Mouse (Mus musculus): Measurements from ENCODE around the gene Tchp. TPM values are rescaled to one million over a fixed set of nuclear protein-coding genes. Genes with fewer than 3 reads are reported as not detected.

Tchp gene
- polyA plus RNA-seq, 1 experiment from 2014 or later = 12.0 TPM

DNA sequence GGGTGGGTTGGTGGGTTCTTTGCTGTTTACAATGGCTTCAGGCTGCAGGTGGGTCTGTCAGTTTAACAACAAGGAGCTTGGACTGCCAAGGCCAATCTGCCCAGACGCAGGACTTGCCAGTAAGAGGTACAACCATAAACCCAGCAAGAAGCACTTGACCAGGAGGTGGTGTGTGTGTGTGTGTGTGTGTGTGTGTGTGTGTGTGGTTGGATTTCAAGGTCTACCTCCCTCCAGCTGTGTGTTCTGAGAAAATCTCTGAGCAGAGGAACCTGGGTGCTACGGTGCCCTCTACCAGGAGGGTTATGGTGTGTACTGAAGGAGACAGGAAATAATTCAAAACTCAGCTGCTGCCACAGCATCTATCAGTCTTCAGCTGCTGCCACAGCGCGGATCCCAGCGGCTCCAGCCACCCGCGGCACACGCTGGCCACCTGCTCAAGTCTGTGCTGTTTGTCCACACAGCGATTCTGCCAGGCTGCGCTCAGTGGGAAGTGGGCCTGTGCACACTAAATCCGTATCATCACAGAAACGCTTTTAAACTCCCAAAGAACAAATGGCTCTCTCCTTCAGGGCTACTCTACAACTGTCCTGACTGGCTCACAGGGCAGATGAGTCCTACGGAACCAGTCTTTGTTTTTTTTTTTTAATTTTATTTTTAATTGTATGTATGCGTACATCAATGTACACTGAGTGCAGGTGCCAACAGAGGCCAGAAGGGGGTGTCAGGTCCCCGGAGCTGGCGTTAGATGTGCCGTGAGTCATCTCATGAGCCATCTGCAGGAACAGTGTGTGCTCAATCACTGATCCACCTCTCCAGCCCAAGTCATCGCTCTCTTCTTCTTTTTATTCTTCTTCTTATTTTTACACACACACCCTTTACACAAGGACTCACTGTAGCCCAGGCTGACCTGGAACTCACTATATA, 57.5 kb downstream of the Tchp start:
- no peak for ATAC-seq (replicated peaks; ENCODE audit: insufficient number of reproducible peaks, low FRiP score, low TSS enrichment, low read depth)
- H3K4me3 ChIP-seq (ENCODE audit: low read depth, low read length) = no peak overlapping the region
- H3K4me2 ChIP-seq (ENCODE audit: low read depth, low read length) = no peak overlapping the region
- no peak overlapping the region for H3K9ac ChIP-seq (replicated peaks; ENCODE audit: low read length)
- H3K9me3 ChIP-seq (replicated peaks; ENCODE audit: control insufficient read depth, low read length) = no peaks in the 10 kb centered on the region
- DNase-seq (ENCODE audit: low spot score) = no peak
- H3K27ac ChIP-seq (replicated peaks; ENCODE audit: low read depth, low read length) = no peak overlapping the region
- no peaks in the 10 kb centered on the region for H3K36me3 ChIP-seq (replicated peaks; ENCODE audit: control insufficient read depth, insufficient read depth, low read depth, low read length)
- no peaks in the 10 kb centered on the region for H3K4me1 ChIP-seq (ENCODE audit: control insufficient read depth, insufficient read depth, low read length)
- whole genome bisulfite sequencing = 89% methylated on average over 18 of the region's 18 CpGs
- H3K27me3 ChIP-seq (ENCODE audit: control insufficient read depth, insufficient read depth, low read length) = no peaks in the 10 kb centered on the region

DNA sequence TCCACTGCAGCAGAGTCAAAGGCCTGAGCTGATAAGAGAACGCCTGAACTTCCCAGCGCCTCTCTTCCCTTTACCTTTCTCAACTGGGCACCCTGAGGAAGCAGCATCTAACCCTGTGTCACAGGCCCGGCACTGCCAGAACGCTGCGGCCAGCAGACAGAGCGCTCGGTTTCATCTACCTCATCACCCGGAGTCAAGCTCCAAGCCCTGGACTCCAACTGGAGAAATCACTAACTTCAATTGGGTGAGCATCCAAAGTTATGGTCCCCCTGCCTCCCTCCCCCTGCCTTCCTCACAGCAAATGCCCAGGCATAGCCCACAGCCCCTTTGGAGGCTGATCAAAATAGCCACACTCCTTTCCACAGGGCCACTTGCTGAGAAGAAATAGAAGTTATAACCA, 59.1 kb downstream of the Tchp start:
- no peaks in the 10 kb centered on the region for H3K4me1 ChIP-seq (ENCODE audit: control insufficient read depth, insufficient read depth, low read length)
- WGBS = 94% methylated on average over 8 of the region's 8 CpGs
- H3K27me3 ChIP-seq (ENCODE audit: control insufficient read depth, insufficient read depth, low read length) = no peaks in the 10 kb centered on the region
- no peak overlapping the region for H3K4me3 ChIP-seq (ENCODE audit: low read depth, low read length)
- H3K4me2 ChIP-seq (ENCODE audit: low read depth, low read length) = no peak overlapping the region
- no peak overlapping the region for H3K9ac ChIP-seq (replicated peaks; ENCODE audit: low read length)
- ATAC-seq (replicated peaks; ENCODE audit: insufficient number of reproducible peaks, low FRiP score, low TSS enrichment, low read depth) (no peak), DNase-seq (ENCODE audit: low spot score) (no peak)
- H3K27ac ChIP-seq (replicated peaks; ENCODE audit: low read depth, low read length) = no peak overlapping the region
- no peaks in the 10 kb centered on the region for H3K9me3 ChIP-seq (replicated peaks; ENCODE audit: control insufficient read depth, low read length)
- no peaks in the 10 kb centered on the region for H3K36me3 ChIP-seq (replicated peaks; ENCODE audit: control insufficient read depth, insufficient read depth, low read depth, low read length)

DNA sequence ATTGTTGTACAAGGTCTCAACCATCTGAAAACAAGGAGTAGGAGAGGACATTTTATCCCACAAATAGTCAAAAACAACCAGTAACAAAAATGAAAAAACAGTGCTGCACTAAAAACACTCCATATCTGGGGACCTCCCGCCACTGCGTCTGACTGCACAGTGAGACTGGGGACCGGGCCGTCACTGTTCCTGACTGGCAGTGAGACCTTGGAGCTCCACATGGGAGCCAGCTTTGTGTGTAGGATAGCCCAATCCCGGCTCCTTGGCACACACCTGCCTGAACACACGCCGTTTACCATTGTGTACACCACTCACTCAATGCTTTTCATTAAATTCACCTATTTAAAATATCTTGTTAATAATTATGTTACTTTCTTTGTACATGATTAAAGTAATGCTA, 59.6 kb downstream of the Tchp start:
- H3K27me3 ChIP-seq (ENCODE audit: control insufficient read depth, insufficient read depth, low read length) = no peaks in the 10 kb centered on the region
- DNase-seq (ENCODE audit: low spot score) (no peak), ATAC-seq (replicated peaks; ENCODE audit: insufficient number of reproducible peaks, low FRiP score, low TSS enrichment, low read depth) (no peak)
- no peaks in the 10 kb centered on the region for H3K9me3 ChIP-seq (replicated peaks; ENCODE audit: control insufficient read depth, low read length)
- 94% methylated on average over 7 of the region's 7 CpGs for WGBS
- no peaks in the 10 kb centered on the region for H3K4me1 ChIP-seq (ENCODE audit: control insufficient read depth, insufficient read depth, low read length)
- H3K4me2 ChIP-seq (ENCODE audit: low read depth, low read length) = no peak overlapping the region
- H3K36me3 ChIP-seq (replicated peaks; ENCODE audit: control insufficient read depth, insufficient read depth, low read depth, low read length) = no peaks in the 10 kb centered on the region
- H3K9ac ChIP-seq (replicated peaks; ENCODE audit: low read length) = no peak overlapping the region
- no peak overlapping the region for H3K4me3 ChIP-seq (ENCODE audit: low read depth, low read length)
- H3K27ac ChIP-seq (replicated peaks; ENCODE audit: low read depth, low read length) = no peak overlapping the region

DNA sequence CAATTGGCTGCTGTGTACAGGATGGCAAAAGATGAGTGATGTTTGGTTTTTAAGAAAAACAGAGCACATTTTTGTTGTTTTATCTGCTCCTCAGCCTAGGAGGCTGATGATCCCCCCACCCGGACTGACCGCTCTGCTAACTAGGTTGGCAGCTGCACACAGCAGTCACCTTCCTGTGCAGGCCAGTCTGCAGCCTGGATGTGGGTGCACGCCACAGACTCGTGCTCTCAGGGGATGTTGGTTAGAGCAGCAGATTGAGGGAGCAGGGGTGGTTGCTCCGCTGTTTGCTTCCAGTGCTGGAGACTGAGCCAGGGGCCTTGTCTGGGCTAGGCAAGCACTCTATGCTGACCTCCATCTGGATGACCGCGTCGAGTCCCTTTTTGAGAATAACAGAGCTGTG, 62.2 kb downstream of the Tchp start:
- H3K27me3 ChIP-seq (ENCODE audit: control insufficient read depth, insufficient read depth, low read length) = no peaks in the 10 kb centered on the region
- no peak overlapping the region for H3K9ac ChIP-seq (replicated peaks; ENCODE audit: low read length)
- no peaks in the 10 kb centered on the region for H3K36me3 ChIP-seq (replicated peaks; ENCODE audit: control insufficient read depth, insufficient read depth, low read depth, low read length)
- H3K27ac ChIP-seq (replicated peaks; ENCODE audit: low read depth, low read length) = no peak overlapping the region
- ATAC-seq (replicated peaks; ENCODE audit: insufficient number of reproducible peaks, low FRiP score, low TSS enrichment, low read depth) (no peak), DNase-seq (ENCODE audit: low spot score) (no peak)
- WGBS = 89% methylated on average over 8 of the region's 8 CpGs
- H3K4me3 ChIP-seq (ENCODE audit: low read depth, low read length) = no peak overlapping the region
- H3K9me3 ChIP-seq (replicated peaks; ENCODE audit: control insufficient read depth, low read length) = no peaks in the 10 kb centered on the region
- H3K4me1 ChIP-seq (ENCODE audit: control insufficient read depth, insufficient read depth, low read length) = no peaks in the 10 kb centered on the region
- no peak overlapping the region for H3K4me2 ChIP-seq (ENCODE audit: low read depth, low read length)

DNA sequence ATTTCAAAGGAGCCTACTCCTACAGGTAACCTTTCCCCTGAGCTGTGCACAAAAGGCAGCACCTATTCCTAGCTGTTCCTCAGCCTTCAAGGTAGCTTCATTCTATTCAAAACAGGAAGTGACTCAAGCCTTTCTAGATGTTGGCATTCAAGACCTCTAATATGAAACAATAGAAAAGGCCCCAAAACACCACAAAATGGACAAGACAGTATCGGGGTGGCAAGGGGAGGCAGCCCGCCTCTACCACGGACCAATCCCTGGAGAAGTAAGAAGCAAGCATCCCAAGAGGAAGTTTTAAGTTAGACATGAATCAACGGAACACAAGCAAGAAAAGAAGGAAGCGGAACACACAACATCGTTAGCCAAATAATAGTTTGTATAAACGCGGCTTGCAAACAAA, 64.2 kb downstream of the Tchp start:
- Histone ChIP-seq H3K36me3 (replicated peaks; ENCODE audit: control insufficient read depth, insufficient read depth, low read depth, low read length) (no peaks in the 10 kb centered on the region), H3K4me2 (ENCODE audit: low read depth, low read length) (no peak overlapping the region), H3K4me1 (ENCODE audit: control insufficient read depth, insufficient read depth, low read length) (no peaks in the 10 kb centered on the region), H3K4me3 (ENCODE audit: low read depth, low read length) (no peak overlapping the region), H3K27me3 (ENCODE audit: control insufficient read depth, insufficient read depth, low read length) (no peaks in the 10 kb centered on the region), H3K27ac (replicated peaks; ENCODE audit: low read depth, low read length) (no peak overlapping the region), H3K9ac (replicated peaks; ENCODE audit: low read length) (no peak overlapping the region), H3K9me3 (replicated peaks; ENCODE audit: control insufficient read depth, low read length) (no peaks in the 10 kb centered on the region)
- ATAC-seq (replicated peaks; ENCODE audit: insufficient number of reproducible peaks, low FRiP score, low TSS enrichment, low read depth) (no peak), DNase-seq (ENCODE audit: low spot score) (no peak)
- WGBS = 82% methylated on average over 8 of the region's 8 CpGs

Small RNAs within 50 kb of the gene (microRNA-seq; reads per million reads assigned to microRNA genes)
- not detected for gene Mir7028 (ENCODE audit: borderline number of aligned reads)

Other genes starting within 250 kb of the Tchp start
- 2.5 and 2.7 TPM in 2 replicates for gene Fam222a, start 139.7 kb upstream of the Tchp start, polyA plus RNA-seq (2014; fragmentation: Nextera tagmentation; extraction: Ambion mirVana)
- 0.85 and 1.1 TPM in 2 replicates for gene Trpv4, start 49.3 kb upstream of the Tchp start, polyA plus RNA-seq (2014; fragmentation: Nextera tagmentation; extraction: Ambion mirVana)
- gene Gltp, start 16.8 kb upstream of the Tchp start, polyA plus RNA-seq (2014; fragmentation: Nextera tagmentation; extraction: Ambion mirVana) = 57.3 and 59.3 TPM in 2 replicates
- 58.3 and 60.4 TPM in 2 replicates for gene Ankrd13a, start 66.9 kb downstream of the Tchp start, polyA plus RNA-seq (2014; fragmentation: Nextera tagmentation; extraction: Ambion mirVana)
- gene Git2, start 67.8 kb downstream of the Tchp start, polyA plus RNA-seq (2014; fragmentation: Nextera tagmentation; extraction: Ambion mirVana) = 33.9 and 37.7 TPM in 2 replicates
- 115 and 121 TPM in 2 replicates for gene 1500011B03Rik, start 115.7 kb downstream of the Tchp start, polyA plus RNA-seq (2014; fragmentation: Nextera tagmentation; extraction: Ambion mirVana)
- gene 4930519G04Rik, start 145.9 kb downstream of the Tchp start, polyA plus RNA-seq (2014; fragmentation: Nextera tagmentation; extraction: Ambion mirVana) = not detected in 2 replicates
- gene Gm9936, start 150.9 kb downstream of the Tchp start, polyA plus RNA-seq (2014; fragmentation: Nextera tagmentation; extraction: Ambion mirVana) = 0.14 and 0.29 TPM in 2 replicates
- 2.5 and 2.7 TPM in 2 replicates for gene Oasl2, start 189.2 kb downstream of the Tchp start, polyA plus RNA-seq (2014; fragmentation: Nextera tagmentation; extraction: Ambion mirVana)
- gene Oasl1, start 215.5 kb downstream of the Tchp start, polyA plus RNA-seq (2014; fragmentation: Nextera tagmentation; extraction: Ambion mirVana) = 0.24 TPM in 2 replicates
- gene 2210016L21Rik, start 234.4 kb downstream of the Tchp start, polyA plus RNA-seq (2014; fragmentation: Nextera tagmentation; extraction: Ambion mirVana) = 50.7 and 58.4 TPM in 2 replicates